Mouse (Mus musculus): ENCODE data around the gene Ccdc191. TPM values are rescaled to one million over a fixed set of nuclear protein-coding genes. Genes with fewer than 3 reads are reported as not detected.
A peak's percentile ranks its signal among the peaks of the same experiment; 100 is the strongest.

Gene Ccdc191
- polyA plus RNA-seq, 1 experiment from 2014 or later = 2.9 TPM

- 71% methylated on average over 2 of the region's 2 CpGs for WGBS (ENCODE audit: insufficient replicate concordance)
- H3K27ac ChIP-seq (ENCODE audit: low read length) = no peak overlapping the region
- ATAC-seq (ENCODE audit: low read depth) = no peak
- H3K9ac ChIP-seq (ENCODE audit: low read depth, low read length) = no peak overlapping the region
- no peak overlapping the region for H3K4me3 ChIP-seq (ENCODE audit: low read depth, low read length)
- H3K4me2 ChIP-seq (ENCODE audit: low read depth, low read length) = no peak overlapping the region
- no peaks in the 10 kb centered on the region for H3K27me3 ChIP-seq (ENCODE audit: control insufficient read depth, insufficient read depth, low read depth, low read length)
- no peaks in the 10 kb centered on the region for H3K36me3 ChIP-seq (ENCODE audit: control insufficient read depth, insufficient read depth)
- no peaks in the 10 kb centered on the region for H3K9me3 ChIP-seq (replicated peaks; ENCODE audit: control insufficient read depth, low read length)
- no peaks in the 10 kb centered on the region for H3K4me1 ChIP-seq (ENCODE audit: control insufficient read depth, low read depth, low read length)
Measured at GRCm38 (mm10) chr16:43882329-43882728, 7.3 kb upstream of the Ccdc191 start.

GRCm38 (mm10) chr16:43890005-43890336 lies 371 bp downstream of the Ccdc191 start:
- Histone ChIP-seq H3K27ac (ENCODE audit: low read length) (0 out of 2 replicates have a peak overlapping the region, but pooled peaks have one; percentile 46), H3K4me3 (ENCODE audit: low read depth, low read length) (peak overlapping the region; percentile 82)

GRCm38 (mm10) chr16:43890747-43891336 lies 1.2 kb downstream of the Ccdc191 start:
- Histone ChIP-seq H3K9me3 (replicated peaks; ENCODE audit: control insufficient read depth, low read length) (no peaks in the 10 kb centered on the region), H3K9ac (ENCODE audit: low read depth, low read length) (no peak overlapping the region), H3K27me3 (ENCODE audit: control insufficient read depth, insufficient read depth, low read depth, low read length) (no peaks in the 10 kb centered on the region), H3K4me3 (ENCODE audit: low read depth, low read length) (no peak overlapping the region), H3K4me1 (ENCODE audit: control insufficient read depth, low read depth, low read length) (peaks cover 13% of the 10 kb centered on the region), H3K27ac (ENCODE audit: low read length) (no peak overlapping the region), H3K4me2 (ENCODE audit: low read depth, low read length) (peak overlapping the region; percentile 78; the same call in 1 of the 2 replicates), H3K36me3 (ENCODE audit: control insufficient read depth, insufficient read depth) (no peaks in the 10 kb centered on the region)
- ATAC-seq (ENCODE audit: low read depth) = no peak
- WGBS (ENCODE audit: insufficient replicate concordance) = 56% methylated on average over 4 of the region's 4 CpGs

More at GRCm38 (mm10) chr16:43890005-43890336, 371 bp downstream of the Ccdc191 start:
- H3K4me1 ChIP-seq (ENCODE audit: control insufficient read depth, low read depth, low read length) = peaks cover 13% of the 10 kb centered on the region
- H3K27me3 ChIP-seq (ENCODE audit: control insufficient read depth, insufficient read depth, low read depth, low read length) = no peaks in the 10 kb centered on the region
- ATAC-seq (ENCODE audit: low read depth) = peak; percentile 81
- H3K4me2 ChIP-seq (ENCODE audit: low read depth, low read length) = peak overlapping the region; percentile 78
- no peaks in the 10 kb centered on the region for H3K36me3 ChIP-seq (ENCODE audit: control insufficient read depth, insufficient read depth)
- WGBS (ENCODE audit: insufficient replicate concordance) = under 1% methylated on average over 9 of the region's 9 CpGs
- H3K9me3 ChIP-seq (replicated peaks; ENCODE audit: control insufficient read depth, low read length) = no peaks in the 10 kb centered on the region
- H3K9ac ChIP-seq (ENCODE audit: low read depth, low read length) = peak overlapping the region; percentile 80

GRCm38 (mm10) chr16:43894501-43894900 lies 4.9 kb downstream of the Ccdc191 start:
- H3K4me3 ChIP-seq (ENCODE audit: low read depth, low read length) = no peak overlapping the region
- no peak overlapping the region for H3K27ac ChIP-seq (ENCODE audit: low read length)
- no peak overlapping the region for H3K4me2 ChIP-seq (ENCODE audit: low read depth, low read length)
- 72% methylated on average over 8 of the region's 8 CpGs for WGBS (ENCODE audit: insufficient replicate concordance)
- H3K9me3 ChIP-seq (replicated peaks; ENCODE audit: control insufficient read depth, low read length) = no peaks in the 10 kb centered on the region
- H3K4me1 ChIP-seq (ENCODE audit: control insufficient read depth, low read depth, low read length) = peaks cover 6% of the 10 kb centered on the region
- no peaks in the 10 kb centered on the region for H3K27me3 ChIP-seq (ENCODE audit: control insufficient read depth, insufficient read depth, low read depth, low read length)
- H3K9ac ChIP-seq (ENCODE audit: low read depth, low read length) = no peak overlapping the region
- H3K36me3 ChIP-seq (ENCODE audit: control insufficient read depth, insufficient read depth) = no peaks in the 10 kb centered on the region
- no peak for ATAC-seq (ENCODE audit: low read depth)

DNA sequence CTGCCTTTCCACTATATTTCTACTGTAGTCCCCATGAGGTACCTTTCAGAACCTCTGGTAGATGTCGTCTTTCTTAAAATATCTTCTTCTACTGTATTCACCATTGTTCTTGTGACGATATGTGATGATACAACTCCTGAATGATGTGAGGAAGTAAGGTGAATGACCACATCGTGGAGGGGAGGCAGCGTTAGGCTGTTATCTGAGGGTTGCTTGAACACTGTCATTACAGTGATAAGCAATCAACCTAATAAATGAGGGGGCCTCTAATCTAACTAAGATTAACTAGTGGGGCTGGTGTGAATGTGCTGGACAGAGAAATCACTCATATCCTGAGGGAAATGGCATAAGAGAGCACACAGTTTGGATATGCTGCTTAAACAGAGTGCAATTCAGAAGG lies 10.5 kb downstream of the Ccdc191 start:
- no peak for ATAC-seq (ENCODE audit: low read depth)
- 34% methylated on average over 4 of the region's 4 CpGs for WGBS (ENCODE audit: insufficient replicate concordance)
- no peak overlapping the region for H3K9ac ChIP-seq (ENCODE audit: low read depth, low read length)

GRCm38 (mm10) chr16:43900571-43900970 lies 11.0 kb downstream of the Ccdc191 start:
- H3K4me3 ChIP-seq (ENCODE audit: low read depth, low read length) = no peak overlapping the region
- H3K9ac ChIP-seq (ENCODE audit: low read depth, low read length) = no peak overlapping the region
- H3K27ac ChIP-seq (ENCODE audit: low read length) = no peak overlapping the region
- ATAC-seq (ENCODE audit: low read depth) = no peak
- no peaks in the 10 kb centered on the region for H3K27me3 ChIP-seq (ENCODE audit: control insufficient read depth, insufficient read depth, low read depth, low read length)
- H3K4me2 ChIP-seq (ENCODE audit: low read depth, low read length) = no peak overlapping the region
- H3K36me3 ChIP-seq (ENCODE audit: control insufficient read depth, insufficient read depth) = no peaks in the 10 kb centered on the region
- peaks cover 2% of the 10 kb centered on the region; the same call in 1 of the 2 replicates for H3K4me1 ChIP-seq (ENCODE audit: control insufficient read depth, low read depth, low read length)
- no peaks in the 10 kb centered on the region for H3K9me3 ChIP-seq (replicated peaks; ENCODE audit: control insufficient read depth, low read length)

More for the DNA sequence above, 10.5 kb downstream of the Ccdc191 start:
- H3K27me3 ChIP-seq (ENCODE audit: control insufficient read depth, insufficient read depth, low read depth, low read length) = no peaks in the 10 kb centered on the region
- no peak overlapping the region for H3K27ac ChIP-seq (ENCODE audit: low read length)
- no peak overlapping the region for H3K4me2 ChIP-seq (ENCODE audit: low read depth, low read length)
- H3K9me3 ChIP-seq (replicated peaks; ENCODE audit: control insufficient read depth, low read length) = no peaks in the 10 kb centered on the region
- H3K4me1 ChIP-seq (ENCODE audit: control insufficient read depth, low read depth, low read length) = peaks cover 2% of the 10 kb centered on the region; the same call in 1 of the 2 replicates
- no peaks in the 10 kb centered on the region for H3K36me3 ChIP-seq (ENCODE audit: control insufficient read depth, insufficient read depth)
- no peak overlapping the region for H3K4me3 ChIP-seq (ENCODE audit: low read depth, low read length)

- no peak overlapping the region for H3K27ac ChIP-seq (ENCODE audit: low read length)
- whole genome bisulfite sequencing (ENCODE audit: insufficient replicate concordance) = 62% methylated on average over 2 of the region's 2 CpGs
- no peaks in the 10 kb centered on the region for H3K4me1 ChIP-seq (ENCODE audit: control insufficient read depth, low read depth, low read length)
- H3K9ac ChIP-seq (ENCODE audit: low read depth, low read length) = no peak overlapping the region
- H3K27me3 ChIP-seq (ENCODE audit: control insufficient read depth, insufficient read depth, low read depth, low read length) = no peaks in the 10 kb centered on the region
- no peak overlapping the region for H3K4me2 ChIP-seq (ENCODE audit: low read depth, low read length)
- peaks cover 5% of the 10 kb centered on the region; the same call in 1 of the 2 replicates for H3K36me3 ChIP-seq (ENCODE audit: control insufficient read depth, insufficient read depth)
- no peak overlapping the region for H3K4me3 ChIP-seq (ENCODE audit: low read depth, low read length)
- ATAC-seq (ENCODE audit: low read depth) = no peak
- no peaks in the 10 kb centered on the region for H3K9me3 ChIP-seq (replicated peaks; ENCODE audit: control insufficient read depth, low read length)
Measured at GRCm38 (mm10) chr16:43908881-43909280, 19.3 kb downstream of the Ccdc191 start.

DNA sequence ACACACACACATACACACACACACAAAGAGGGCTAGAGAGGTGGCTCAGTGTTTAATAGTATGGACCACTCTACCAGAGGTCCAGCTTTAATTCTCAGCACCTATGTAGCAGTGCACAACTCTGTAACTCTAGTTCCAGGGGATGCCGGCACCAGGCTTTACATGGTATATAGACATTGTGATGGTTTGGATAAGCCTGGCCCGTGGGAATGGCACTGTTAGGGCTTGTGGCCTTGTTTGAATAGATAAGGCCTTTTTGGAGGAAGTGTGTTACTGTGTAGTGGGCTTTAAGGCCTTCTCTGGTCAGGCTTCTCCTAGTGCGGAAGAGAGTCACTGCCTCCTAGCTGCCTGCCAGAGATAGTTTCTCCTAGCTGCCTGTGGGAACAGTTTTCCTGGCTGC lies 29.3 kb downstream of the Ccdc191 start:
- Histone ChIP-seq H3K27ac (ENCODE audit: low read length) (no peak overlapping the region), H3K4me1 (ENCODE audit: control insufficient read depth, low read depth, low read length) (no peaks in the 10 kb centered on the region), H3K9ac (ENCODE audit: low read depth, low read length) (no peak overlapping the region), H3K4me2 (ENCODE audit: low read depth, low read length) (no peak overlapping the region), H3K36me3 (ENCODE audit: control insufficient read depth, insufficient read depth) (no peaks in the 10 kb centered on the region), H3K4me3 (ENCODE audit: low read depth, low read length) (no peak overlapping the region), H3K27me3 (ENCODE audit: control insufficient read depth, insufficient read depth, low read depth, low read length) (no peaks in the 10 kb centered on the region), H3K9me3 (replicated peaks; ENCODE audit: control insufficient read depth, low read length) (no peaks in the 10 kb centered on the region)
- 42% methylated on average over 3 of the region's 3 CpGs for WGBS (ENCODE audit: insufficient replicate concordance)
- ATAC-seq (ENCODE audit: low read depth) = no peak

- Histone ChIP-seq H3K9me3 (replicated peaks; ENCODE audit: control insufficient read depth, low read length) (no peaks in the 10 kb centered on the region), H3K9ac (ENCODE audit: low read depth, low read length) (no peak overlapping the region), H3K27me3 (ENCODE audit: control insufficient read depth, insufficient read depth, low read depth, low read length) (no peaks in the 10 kb centered on the region), H3K4me1 (ENCODE audit: control insufficient read depth, low read depth, low read length) (no peaks in the 10 kb centered on the region), H3K4me3 (ENCODE audit: low read depth, low read length) (no peak overlapping the region), H3K27ac (ENCODE audit: low read length) (no peak overlapping the region), H3K4me2 (ENCODE audit: low read depth, low read length) (no peak overlapping the region), H3K36me3 (ENCODE audit: control insufficient read depth, insufficient read depth) (no peaks in the 10 kb centered on the region)
- WGBS (ENCODE audit: insufficient replicate concordance) = 57% methylated on average over 2 of the region's 2 CpGs
- no peak for ATAC-seq (ENCODE audit: low read depth)
Measured at GRCm38 (mm10) chr16:43922024-43922423, 32.4 kb downstream of the Ccdc191 start.

All from liver, embryonic 16.5 days (tissue).